Mouse (Mus musculus) brain, embryonic 14.5 days (tissue): ENCODE data around the gene Vdac2.

Experiments used
- CTCF ChIP-seq: fragments of 200-500 bp; IDR thresholded peaks from 2 replicates; pipeline ENCODE4 v1.5.1; 2012; ENCODE audit warnings: inconsistent platforms, mild to moderate bottlenecking, moderate library complexity, borderline replicate concordance; ENCODE audit not compliant: insufficient read depth, insufficient read length; ENCODE audit errors: extremely low read depth
- POLR2A ChIP-seq: fragments of 200-500 bp; IDR thresholded peaks from 2 replicates; pipeline ENCODE4 v1.6.1; 2012; ENCODE audit warnings: mild to moderate bottlenecking, inconsistent platforms, borderline replicate concordance; ENCODE audit not compliant: poor library complexity, insufficient read depth, insufficient read length, severe bottlenecking; ENCODE audit errors: extremely low read depth

DNA sequence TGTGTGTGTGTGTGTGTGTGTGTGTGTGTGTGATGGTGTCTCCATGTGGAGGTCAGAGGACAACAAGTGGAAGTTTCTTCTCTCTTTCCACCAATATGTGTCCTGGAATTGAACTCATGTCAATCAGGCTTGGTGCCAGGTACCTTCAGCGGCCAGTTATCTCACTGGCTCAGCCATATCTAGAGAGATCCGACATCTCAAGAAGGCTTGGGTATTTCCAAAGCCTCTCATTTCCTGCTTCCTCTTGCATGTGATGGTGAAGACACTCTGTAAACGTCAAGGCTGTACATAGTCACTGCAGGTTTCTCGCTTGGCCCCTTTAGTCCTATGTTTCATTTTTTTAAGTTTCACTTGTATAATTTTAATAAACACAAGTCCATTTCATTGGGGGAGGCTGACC, 11.8 kb upstream of the Vdac2 start:
- TF ChIP-seq POLR2A (no peak), CTCF (no peak)
